Mouse (Mus musculus) monocyte, adult 5-6 weeks (primary cell): ENCODE measurements around the gene Sapcd1. TPM values are rescaled to one million over a fixed set of nuclear protein-coding genes. Genes with fewer than 3 reads are reported as not detected.
"Not testable (repeated sequence)": the region's sequence is repeated elsewhere in the genome, so short reads cannot be mapped to it uniquely, and the experiment has no call there.

Experiments used
- ATAC-seq: fragments of 153-309, 156-312 bp; replicated peaks from 2 replicates; pipeline ENCODE4 v1.8.0; 2017; ENCODE audit warnings: mild to moderate bottlenecking; ENCODE audit not compliant: low TSS enrichment, insufficient number of reproducible peaks, severe bottlenecking, poor library complexity, low FRiP score
- total RNA-seq: library from RNA; stranded (forward); fragments of 200-1000, 200-491, 200-594 nt; gene quantifications from 3 replicates; pipeline ENCODE4 v1.2.3, GENCODE M21; 2017

The Sapcd1 gene
- total RNA-seq, 1 experiment from 2014 or later: not detected

DNA sequence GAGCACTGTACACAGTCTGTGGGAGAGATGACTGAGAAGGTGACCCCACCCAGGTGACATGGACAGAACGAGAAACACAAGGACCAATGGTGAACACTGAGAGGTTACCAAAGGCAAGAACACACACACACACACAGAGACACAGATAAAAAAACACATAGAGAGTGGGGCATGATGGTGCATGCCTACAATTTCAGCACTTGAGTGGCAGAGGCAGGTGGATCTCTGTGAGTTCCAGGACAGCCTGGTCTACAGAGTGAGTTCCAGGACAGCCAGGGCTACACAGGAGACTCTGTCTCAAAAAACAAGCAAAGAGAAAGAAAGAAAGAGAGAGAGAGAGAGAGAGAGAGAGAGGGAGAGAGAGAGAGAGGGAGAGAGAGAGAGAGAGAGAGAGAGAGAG is 5.9 kb upstream of the Sapcd1 start:
- not testable (repeated sequence) for ATAC-seq

DNA sequence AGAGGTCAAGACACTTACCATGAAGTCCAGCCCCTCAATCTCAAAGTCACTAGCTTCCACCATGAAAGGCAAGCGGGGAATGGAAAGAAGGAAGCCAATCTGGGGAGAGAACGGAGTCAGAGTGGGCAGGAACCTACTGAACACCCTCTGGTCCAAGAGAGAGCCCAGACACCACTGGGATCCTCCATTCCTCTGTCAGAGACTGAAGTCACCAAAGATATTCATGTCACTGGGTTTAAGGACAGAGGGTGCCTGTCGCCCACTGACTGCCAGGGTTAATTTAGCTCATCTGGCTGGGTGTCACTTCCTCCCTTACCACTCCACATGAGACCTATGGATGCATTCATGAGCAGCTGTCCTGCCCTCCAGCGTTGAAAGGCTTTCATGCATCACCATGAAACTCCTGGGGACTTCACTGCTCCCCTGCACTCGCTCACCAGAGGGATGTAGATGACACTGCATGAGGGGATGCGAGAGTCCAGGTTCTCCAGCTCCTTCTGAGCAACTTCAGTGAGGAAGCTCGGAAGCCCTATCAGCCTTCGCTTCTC is 4.6 kb upstream of the Sapcd1 start:
- ATAC-seq: no peak

DNA sequence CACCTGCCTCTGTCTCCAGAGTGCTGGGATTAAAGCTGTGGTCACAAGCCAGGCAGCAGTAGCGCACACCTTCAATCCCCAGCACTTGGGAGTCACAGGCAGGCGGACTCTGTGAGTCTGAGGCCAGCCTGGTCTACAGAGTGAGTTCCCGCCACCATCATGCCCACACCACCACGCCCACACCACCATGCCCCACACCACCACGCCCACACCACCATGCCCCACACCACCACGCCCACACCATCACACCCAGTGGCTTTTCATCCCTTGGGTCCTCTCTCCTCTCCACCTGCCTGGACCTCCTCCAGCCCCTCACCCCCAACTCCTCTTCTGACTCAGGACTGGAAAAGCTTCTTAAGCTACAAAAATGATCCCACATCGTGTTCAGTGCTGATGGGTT is 4.1 kb upstream of the Sapcd1 start:
- no peak for ATAC-seq

DNA sequence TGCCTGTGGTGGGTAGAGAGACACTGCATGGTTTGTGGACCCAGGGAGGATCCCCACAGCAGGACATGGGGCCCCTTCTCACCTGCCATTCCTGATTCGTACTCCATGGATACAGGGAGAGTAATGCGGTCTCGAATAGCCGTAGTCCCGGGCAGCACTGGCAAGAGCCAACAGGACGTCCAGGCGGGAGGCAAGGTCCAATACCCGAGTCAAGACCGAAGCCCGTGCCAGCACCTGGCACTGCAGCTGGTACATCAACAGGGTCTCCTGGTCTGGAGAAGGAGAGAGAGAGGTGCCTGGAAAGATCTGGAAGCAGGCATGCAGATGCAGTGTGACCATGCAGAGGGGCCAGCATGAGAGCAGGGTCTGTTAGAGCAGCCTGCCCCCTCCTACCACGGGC is 3.5 kb upstream of the Sapcd1 start:
- ATAC-seq: no peak

DNA sequence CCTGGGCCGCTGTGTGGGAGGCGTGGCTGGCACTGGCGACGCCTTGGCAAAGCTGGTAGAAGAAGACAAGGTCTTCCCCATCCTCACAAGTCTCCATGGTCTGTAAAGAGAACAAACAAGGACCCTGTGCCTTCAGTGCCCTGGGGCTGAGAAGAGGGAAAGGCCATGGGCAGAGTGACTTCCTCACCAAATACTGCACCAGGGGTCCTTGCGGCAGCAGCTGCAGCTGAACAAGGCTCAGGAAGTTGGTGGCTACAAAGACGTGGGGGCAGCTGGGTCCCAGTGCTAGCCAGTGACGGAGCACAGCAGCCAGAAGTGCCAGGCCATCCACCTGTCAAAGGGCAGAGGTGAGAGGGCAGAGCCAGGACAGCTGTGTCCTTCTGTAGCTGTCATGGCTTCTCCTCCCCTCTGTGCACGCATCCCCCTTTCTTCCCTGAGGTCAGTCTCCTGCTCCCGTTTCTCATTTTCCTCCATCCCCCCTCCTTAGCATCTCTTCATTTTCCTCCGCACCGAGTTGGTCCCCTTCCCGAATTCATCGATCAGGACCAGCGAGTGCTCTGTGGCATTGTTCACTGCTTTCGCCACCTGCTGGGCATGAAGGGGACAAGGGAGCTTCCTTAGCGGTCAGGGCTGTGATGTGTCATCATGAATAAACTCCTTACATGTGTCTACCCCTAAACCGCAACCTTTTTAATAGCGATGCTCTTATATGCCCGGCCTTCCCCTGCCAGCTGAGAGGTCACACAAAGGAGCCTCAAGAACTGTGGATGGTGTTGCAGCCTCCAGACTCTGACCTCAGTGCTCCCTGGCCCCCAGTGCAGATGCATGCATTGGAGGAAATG is 2.1 kb upstream of the Sapcd1 start:
- ATAC-seq: peak; percentile 76

DNA sequence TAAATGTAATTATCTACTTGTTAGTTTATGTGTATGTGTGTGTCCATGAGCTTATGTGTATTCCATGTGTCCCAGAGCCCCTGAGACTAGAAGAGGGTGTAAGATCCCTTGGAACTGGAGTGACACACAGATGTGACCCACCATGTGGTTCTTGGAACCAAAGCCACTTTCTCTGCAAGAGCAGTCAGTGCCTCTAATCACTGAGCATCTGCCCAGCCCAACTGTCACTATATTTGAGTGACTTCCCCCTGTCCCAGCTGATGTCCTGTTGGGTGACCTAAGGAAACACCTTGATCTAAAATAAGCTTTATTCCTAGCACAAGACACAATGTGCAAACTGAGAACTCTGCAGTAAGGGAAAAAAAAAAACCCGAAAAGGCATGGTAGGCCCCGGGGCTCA is 499 bp upstream of the Sapcd1 start:
- no peak for ATAC-seq

DNA sequence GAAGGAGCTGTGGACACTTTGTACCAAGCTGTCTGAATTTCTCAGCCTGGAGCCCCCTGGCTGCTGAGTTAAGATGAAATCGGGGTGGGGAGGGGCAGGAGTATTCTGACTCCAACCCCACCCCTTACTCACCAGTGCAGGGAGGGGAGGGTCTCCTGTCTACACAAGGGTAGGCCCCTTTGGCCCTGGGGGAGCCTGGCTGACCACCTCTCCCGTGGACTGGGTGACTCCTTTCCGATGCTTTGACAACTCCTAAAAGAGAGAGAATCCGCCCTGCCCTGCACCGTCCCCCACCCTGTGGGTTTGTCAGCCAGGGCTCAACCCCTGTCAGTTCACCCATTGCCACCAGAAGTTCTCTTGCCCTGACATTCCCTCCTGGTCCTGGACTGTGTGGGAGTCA is 1.6 kb downstream of the Sapcd1 start:
- no peak for ATAC-seq

DNA sequence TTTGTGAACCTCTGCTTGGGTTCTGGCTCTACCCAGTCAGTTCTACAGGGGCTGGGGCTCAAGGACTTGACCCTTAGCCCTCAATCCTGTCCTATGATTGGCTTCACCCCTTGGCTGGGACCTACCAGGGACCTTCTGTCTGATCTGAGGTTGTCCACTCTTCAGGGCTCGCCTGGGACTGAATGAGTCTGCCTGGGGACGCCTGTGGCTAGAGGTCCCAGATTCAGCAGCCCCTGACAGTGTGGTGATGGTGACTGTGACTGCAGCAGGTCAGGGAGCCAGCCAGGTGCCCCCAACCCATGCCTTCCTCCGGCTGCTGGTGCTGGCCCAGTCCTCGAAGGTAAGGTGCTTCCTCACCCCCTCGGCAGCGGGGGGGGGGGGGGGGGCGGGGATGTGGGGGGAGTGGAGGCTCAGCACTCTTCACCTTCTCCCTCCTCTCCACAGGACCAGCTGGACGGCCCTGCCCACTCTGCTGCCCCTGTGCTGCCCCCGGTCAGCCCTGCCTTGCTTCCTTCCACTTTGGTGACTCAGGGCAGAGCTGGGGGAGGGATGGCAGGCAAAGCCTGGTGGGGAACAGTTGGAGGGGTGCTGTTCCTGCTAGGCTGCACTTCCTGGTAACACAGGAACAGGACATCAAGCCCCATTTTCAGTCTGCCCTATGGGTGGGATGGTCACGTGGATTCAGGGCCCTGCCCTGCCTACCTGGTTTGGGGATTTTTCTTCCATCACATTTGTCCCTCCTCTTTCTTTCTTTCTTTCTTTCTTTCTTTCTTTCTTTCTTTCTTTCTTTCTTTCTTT is 2.9 kb downstream of the Sapcd1 start:
- ATAC-seq: no peak

DNA sequence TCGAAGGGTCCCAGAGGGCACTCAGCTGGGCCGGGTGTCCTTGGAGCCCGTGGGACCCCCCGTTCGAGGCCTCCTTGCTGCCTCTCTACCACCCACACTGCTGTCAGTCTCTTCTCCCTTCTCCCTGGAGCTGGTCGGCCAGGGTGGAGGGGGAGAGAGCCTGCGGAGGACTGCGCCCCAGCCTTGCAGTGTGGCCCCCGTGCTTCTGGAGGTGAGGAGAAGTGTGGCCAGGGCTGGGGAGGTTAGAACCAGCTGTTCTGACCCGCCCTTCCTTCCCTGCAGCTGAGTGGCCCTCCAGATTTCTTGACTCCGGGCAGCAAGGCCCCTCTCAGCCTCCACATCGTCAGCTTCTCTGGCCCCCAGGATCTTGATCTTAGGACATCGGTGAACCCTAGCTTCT is 3.6 kb downstream of the Sapcd1 start:
- no peak for ATAC-seq

DNA sequence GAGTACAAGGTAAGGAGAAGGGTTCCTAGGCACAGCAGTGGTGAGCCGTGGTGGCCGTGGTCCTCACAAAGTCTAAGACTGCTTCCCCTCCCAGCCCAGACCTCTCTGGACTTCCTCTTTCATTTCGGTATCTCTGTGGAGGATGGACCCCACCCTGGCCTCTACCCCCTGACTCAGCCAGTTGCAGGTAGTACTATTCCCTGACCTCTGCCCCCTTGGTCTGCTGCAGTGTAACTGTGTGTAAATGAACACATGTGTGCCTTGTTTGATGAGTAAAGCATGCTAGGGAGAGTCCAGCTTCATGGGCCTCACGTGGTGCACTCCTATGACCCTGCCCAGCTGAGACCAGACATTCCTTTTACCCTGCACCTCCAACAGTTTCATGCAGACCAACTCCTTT is 4.1 kb downstream of the Sapcd1 start:
- peak; percentile 52 for ATAC-seq

DNA sequence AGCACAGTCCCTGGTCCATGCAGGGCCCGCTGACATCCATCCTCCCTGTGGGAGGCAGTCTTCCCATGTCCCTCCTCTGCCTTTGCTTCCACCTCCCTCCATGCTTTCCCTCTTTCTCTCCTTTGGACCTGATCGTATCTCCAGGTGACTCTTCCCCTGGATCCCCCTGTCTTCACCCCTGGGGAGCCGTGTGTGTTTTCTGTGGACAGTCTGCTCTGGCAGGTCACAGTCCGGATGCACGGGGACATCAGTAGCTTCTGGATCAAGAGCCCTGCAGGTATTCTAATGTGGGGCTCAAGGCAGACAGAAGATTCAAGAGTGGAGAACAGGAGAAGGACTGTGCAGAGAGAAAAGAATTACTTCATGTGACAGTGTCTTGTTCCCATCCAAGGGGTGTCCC is 4.6 kb downstream of the Sapcd1 start:
- no peak for ATAC-seq

DNA sequence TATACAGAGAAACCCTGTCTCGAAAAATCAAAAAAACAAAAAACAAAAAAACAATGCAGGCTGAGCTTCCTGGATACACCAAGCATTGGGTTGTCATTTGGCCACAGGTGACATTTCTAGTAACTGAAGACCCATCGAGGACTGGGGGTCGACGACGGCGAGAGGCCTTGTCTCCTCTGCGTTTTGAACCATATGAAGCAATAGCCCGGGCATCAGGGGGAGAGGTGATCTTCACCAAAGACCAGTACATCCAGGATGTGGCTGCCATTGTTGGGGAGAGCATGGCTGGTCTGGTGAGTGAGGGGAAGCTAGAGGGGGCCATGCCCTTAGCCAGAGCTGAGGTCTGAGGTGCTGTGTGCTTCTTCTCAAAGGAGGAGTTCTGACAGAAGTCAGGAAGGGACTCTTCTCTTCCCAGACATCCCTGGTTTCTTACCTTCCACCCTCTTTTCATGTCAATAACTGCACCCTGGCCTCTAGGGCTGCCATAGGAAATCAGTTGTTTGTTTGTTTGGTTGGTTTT is 5.2 kb downstream of the Sapcd1 start:
- ATAC-seq: no peak

DNA sequence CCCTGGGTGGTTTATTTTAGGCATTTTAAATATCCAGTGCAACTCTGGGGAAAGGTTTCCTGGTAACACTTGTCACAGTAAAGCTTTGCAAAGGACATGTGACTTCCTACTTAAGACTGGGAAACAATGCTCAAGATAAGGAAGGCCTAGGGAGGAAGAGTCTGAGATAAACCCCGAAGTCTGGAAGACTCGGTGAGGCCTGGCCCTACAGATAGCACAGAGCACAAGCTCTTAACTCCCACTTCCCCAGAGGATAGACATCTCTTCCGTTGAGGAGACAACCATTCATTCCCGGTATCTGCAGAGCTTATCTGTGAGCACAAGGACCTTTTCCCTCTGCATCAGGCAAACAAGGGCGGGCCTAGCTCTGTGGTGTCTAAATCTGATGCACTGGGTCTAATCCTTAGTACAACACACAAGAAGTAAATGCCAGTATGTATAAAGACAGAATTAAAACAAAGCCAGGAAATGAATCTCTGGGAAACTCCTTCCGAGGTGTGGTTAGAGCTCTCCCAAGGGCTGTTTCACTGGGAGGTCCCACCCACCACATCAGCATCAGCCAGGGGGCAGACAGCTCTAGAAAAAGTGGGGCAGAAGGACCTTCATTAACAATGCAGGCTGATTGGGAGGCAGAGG is 5.9 kb downstream of the Sapcd1 start:
- no peak for ATAC-seq

DNA sequence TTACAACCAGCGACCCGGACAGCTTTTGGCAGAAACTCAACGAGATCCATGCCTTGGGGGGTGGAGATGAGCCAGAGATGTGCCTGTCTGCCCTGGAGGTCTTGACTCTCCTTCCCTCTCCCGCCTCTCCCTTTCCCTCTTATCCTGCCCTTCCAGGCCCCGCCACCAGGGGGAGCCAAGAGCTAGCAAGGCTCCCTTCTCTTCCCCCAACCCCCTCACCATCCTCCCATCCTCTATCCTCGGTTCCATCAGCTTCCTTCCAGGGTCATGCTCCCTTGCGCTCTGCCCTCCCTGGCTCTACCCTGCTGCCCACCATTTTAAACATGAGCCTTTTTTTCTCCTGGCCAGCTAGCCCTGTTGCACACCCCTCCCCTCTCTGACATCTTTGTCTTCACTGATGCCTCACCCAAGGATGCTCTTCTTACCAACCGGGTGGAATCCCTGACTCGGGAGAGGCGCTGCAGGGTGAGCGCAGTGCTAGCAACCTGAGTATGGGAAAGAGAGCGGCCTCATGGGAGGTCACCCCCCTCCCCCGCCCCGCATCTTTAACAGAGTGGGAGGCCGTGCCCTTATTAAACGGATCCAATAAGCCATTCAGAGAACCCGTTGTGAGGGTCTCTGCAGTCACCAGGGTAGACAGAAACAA is 6.5 kb downstream of the Sapcd1 start:
- peak; percentile 67 for ATAC-seq

DNA sequence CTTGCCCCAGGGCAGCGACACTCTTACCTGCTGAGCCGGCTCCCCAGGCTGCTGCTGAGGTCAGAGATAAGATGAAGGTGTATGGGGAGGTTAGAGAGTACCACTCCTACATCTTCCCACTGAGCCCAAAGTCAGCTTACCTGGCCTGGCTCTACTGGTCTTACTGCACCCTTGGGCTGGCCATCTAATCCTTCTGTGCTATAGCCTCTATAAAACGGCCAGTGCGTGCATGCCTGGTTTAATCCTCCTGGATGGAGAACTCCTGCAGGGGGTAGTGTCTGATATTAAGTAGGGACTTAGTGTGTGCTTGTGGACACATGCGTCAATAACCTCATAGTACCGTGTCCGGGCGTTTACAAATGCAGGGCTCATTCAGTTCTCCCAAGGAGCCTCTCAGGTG is 7.3 kb downstream of the Sapcd1 start:
- ATAC-seq: no peak

DNA sequence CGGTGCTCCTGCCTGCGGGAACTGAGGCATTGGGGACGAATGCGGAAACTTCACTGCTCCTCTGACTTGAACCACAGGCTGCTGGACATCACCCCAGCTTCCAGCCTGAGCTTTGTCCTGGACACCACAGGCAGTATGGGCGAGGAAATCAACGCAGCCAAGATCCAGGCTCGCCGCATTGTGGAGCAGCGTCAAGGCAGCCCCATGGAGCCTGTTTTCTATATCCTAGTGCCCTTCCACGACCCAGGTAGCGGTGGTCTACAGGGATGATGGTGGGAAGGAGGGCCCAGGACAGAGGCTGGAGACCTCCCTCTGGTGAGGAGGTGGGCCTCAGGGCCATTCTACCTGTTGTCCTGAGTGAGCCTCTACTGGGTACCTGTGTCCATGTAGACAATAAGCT is 7.9 kb downstream of the Sapcd1 start:
- ATAC-seq: no peak

DNA sequence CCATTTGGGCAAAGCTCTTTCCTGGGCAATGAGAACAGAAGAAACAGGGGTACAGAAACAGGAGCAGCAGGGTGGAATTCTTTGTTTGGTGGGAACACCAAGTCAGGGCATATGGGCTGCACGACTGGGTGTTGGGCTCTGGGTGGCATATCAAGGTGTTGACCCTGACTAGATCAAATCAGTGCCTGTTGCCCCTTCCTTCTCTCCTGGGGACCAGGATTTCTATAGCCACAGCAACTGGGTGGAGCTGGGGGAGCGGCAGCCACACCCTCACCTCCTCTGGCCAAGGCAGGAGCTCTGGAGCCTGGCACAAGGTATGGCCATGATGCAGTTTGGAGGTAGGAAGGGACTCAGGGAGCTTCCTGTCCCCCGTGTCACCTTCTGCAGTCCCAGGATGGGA is 9.6 kb downstream of the Sapcd1 start:
- no peak for ATAC-seq

DNA sequence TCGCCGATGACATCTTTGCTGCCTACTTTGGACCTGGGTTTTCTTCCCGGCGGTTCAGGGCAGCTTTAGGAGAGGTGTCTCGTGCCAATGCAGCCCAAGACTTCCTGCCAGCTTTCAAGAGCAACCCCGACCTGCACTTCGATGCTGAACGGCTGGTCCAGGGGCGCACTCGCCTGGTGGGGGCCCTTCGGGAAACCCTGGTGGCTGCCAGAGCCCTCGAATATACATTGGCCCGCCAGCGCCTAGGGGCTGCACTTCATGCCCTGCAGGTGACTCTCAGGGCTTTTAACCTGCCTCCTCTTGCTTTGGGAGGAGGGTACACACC is 10.1 kb downstream of the Sapcd1 start:
- no peak for ATAC-seq
